Mouse (Mus musculus) megakaryocyte-erythroid progenitor cell, adult 5-6 weeks (primary cell): ENCODE data around the gene Rab4a. TPM values are rescaled to one million over a fixed set of nuclear protein-coding genes. Genes with fewer than 3 reads are reported as not detected.

Experiments used
- ATAC-seq: replicated peaks from 2 replicates; pipeline ENCODE4 v1.8.0; 2016; ENCODE audit warnings: mild to moderate bottlenecking, inconsistent platforms; ENCODE audit not compliant: severe bottlenecking, poor library complexity, low FRiP score, low TSS enrichment
- total RNA-seq, 2 experiments: library from RNA; stranded (forward) in 1 of 2; stranded (reverse) in 1 of 2; fragments of 200-1000, 215-1000 nt in 1 of 2; fragments of >200 nt in 1 of 2; fragmentation: Nextera tagmentation in 1 of 2; gene quantifications; 2 replicates each; pipeline ENCODE4 v1.2.3; 2014 to 2017

Rab4a gene
- total RNA-seq, 2 experiments from 2014 or later, result 42.7 to 84.1 TPM

- no peak for ATAC-seq
Observed at GRCm38 (mm10) chr8:123840578-123841345, 35.0 kb downstream of the Rab4a start.

- no peak for ATAC-seq
Observed at GRCm38 (mm10) chr8:123842086-123842485, 36.3 kb downstream of the Rab4a start.

- no peak for ATAC-seq
Observed at GRCm38 (mm10) chr8:123844341-123844740, 38.6 kb downstream of the Rab4a start.

DNA sequence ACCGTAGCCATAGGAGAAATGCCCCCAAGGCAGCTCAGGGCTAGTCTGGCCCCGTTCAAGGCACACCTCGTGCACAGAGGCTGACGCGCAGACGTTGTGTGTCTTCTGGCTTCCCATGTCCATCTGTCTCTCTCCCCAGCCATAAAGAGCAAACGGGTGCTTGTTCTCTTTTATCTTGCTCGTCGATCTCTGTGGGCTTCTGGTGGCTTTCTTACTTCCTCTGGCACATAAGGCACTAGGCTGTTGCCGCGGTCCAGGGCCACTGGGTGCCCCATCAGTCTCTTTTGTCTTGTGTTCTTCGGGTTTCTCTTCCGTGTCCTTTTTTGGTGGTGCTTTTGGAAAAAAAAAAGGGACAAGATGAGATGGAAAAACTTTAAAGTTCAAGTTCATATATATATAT, 39.3 kb downstream of the Rab4a start:
- ATAC-seq, result no peak

- ATAC-seq, result no peak
Observed at GRCm38 (mm10) chr8:123845991-123846390, 40.2 kb downstream of the Rab4a start.

GRCm38 (mm10) chr8:123846509-123846908, 40.7 kb downstream of the Rab4a start:
- no peak for ATAC-seq

GRCm38 (mm10) chr8:123847546-123847945, 41.8 kb downstream of the Rab4a start:
- no peak for ATAC-seq

DNA sequence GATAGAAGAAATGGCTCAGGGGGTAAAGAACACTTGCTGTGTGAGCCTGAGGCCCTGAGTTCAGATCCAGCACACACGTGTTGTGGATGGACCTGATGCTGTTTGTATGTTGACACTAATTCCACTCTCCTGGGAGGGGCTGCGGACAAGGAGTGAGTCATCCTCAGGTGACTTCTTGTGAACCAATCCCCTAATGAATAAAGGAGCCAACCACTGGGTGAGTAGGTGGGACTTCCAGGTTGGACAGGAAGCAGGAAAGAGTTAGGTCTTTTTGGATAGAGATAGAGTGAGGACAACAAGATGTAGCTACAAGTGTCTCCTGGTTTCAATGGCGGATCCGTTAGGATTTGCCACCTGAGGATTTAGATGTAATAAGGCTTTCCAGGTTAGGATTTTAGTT, 43.6 kb downstream of the Rab4a start:
- ATAC-seq, result no peak

DNA sequence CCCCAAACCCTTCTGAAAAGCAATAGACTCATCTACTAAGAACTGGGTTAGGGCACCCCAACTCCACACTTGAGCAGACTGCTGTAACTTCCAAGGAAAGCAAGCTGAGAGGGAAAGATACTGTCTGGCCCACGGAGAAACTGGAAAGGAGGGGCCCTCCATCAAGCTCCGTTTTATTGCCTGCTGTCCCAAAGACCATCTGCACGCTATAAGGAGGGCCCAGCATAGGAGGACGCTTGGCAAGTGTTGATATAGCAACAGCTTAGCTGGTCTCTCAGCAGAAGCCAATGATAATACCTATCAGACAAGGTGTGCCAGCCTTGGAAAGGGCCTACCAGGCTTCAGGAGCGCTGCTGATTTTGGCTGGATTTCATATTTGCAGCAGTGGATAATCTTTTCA, 45.8 kb downstream of the Rab4a start:
- ATAC-seq, result no peak

- no peak for ATAC-seq
Observed at GRCm38 (mm10) chr8:123854252-123854651, 48.5 kb downstream of the Rab4a start.

DNA sequence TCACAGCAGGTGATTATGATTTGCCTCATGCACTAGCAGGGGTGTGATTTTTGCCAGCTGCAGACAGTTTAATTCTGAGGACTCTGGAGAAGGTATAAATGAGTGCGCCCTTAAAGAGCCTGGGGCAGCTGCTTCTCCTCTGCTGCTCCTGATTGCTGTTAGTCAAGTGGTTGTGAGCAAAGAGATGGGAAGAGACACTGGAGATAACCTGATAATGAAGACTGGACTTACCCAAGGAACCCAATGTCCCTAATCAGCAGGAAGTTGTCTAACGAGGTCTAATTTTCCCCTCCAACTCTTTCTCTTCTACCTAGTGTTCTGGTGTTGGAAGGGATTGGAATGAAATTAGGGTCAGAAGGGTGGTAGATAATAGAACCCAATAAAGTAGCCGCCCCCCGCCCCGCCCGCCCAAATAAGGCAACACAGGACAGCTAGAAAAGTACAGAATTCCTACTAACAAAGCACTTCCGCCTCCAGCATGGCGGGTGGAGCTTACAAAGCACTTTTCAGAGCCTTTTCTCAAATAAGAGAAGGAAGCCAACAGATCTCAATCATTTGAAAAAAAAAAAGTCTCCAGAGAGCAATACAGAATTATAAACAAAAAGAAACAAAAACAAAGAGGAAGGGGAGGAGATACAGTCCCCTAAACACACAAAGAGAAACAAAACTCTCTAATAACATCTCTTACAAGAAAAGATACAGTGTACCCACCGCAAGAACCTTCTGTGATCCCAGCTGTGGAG, 49.1 kb downstream of the Rab4a start:
- ATAC-seq, result no peak

- ATAC-seq, result no peak
Observed at GRCm38 (mm10) chr8:123857361-123857760, 51.6 kb downstream of the Rab4a start.

DNA sequence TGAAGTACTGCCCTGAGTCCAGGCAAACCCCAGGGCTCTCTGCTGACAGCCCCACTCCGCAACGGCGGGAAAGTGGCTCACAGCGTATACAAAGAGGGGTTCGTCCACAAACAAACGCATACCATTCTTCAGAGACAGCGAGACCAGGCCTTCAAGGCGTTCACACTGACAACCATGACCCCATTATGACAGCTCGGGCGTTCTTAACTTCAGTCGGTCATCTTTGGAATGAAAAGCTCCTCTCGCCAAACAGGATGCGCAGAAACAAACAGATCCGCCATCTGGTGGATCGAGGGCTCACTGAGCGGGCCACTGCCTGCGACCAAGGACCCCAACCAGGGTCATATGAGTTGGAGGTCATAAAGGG, 52.8 kb downstream of the Rab4a start:
- ATAC-seq, result peak; percentile 23; the same call in 1 of the 2 replicates

DNA sequence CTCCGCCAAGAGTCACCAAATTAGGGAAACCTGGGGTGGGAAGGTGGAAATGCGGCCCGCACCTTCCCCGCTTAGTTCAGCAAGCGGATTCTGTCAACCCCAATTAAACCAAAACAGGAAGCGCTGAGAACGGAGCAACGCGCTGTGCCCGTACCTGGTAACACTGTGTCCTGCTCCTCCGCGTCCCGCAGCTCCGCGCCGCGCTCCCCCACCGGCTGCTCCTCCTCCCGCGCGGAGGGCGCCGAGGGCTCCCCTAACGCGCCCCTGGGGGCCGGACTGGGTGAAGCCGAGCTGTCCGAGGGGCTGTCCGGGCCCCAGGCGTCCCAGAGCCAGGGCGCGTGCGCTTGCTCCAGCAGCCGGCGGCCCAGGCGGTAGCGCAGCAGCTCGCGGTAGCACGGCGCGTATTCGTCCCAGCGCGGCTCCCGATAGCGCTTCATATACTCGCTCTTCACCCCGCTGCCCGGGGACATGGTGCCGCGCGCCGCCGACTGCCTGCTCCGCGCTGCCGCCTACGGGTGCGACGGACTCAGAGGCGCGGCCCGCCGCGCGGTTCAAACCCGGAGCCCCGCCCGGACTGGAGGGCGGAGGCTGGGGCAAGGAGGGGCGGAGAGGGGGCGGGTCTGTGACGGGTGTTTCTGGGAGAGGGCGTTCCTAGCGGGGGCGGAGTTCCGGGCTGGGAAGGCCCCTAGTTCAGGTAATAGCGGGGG, 53.3 kb downstream of the Rab4a start:
- peak; percentile 93 for ATAC-seq

GRCm38 (mm10) chr8:123859648-123860259, 54.0 kb downstream of the Rab4a start, which contains the start of gene Ccsap:
TSS of gene Ccsap (minus strand) at chr8:123860209.
- peak; percentile 71 for ATAC-seq

GRCm38 (mm10) chr8:123860386-123860785, 54.6 kb downstream of the Rab4a start:
- no peak for ATAC-seq

DNA sequence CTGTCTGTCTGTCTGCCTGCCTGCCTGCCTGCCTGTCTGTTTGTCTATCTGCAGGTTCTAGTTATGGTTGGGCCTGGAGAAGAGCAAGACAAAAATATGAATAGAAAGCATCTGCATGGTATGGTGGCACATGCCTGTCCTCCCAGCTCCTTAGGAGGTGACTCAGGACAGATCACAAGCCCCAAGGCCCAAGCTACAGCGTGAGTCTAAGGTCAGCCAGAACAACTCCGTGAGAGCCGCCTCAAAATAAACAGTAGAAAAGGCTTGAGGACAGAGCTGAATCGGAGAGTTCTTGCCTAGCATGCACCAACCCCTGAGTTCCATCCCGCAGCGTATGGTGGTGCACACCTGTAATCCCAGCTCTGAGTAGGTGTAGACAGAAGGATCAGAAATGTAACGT, 60.0 kb downstream of the Rab4a start:
- ATAC-seq, result no peak

GRCm38 (mm10) chr8:123866971-123867370, 61.2 kb downstream of the Rab4a start:
- ATAC-seq, result no peak

GRCm38 (mm10) chr8:123872048-123872447, 66.3 kb downstream of the Rab4a start:
- no peak for ATAC-seq

DNA sequence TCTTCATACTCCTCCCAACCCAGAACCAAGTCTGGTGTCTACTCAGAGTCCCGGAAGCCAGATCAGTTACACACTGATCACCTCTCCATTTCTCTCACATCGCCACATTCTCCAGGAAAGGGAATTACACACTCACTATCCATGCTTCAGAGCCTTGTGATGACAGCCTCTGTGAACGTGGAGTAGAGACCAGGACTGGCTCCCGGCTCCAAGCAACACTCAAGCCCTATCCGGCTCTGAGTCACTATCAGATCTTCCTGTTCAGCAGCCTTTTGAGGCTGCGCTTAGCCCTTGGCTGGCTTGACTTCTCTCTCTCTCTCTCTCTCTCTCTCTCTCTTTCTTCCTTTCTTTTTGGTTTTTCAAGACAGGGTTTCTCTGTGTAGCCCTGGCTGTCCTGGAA, 67.6 kb downstream of the Rab4a start:
- no peak for ATAC-seq
